Mouse (Mus musculus): Measurements from ENCODE around the gene Ccdc9. TPM values are rescaled to one million over a fixed set of nuclear protein-coding genes. Genes with fewer than 3 reads are reported as not detected.

Gene Ccdc9
- polyA plus RNA-seq, 1 experiment, result 52.2 TPM

DNA sequence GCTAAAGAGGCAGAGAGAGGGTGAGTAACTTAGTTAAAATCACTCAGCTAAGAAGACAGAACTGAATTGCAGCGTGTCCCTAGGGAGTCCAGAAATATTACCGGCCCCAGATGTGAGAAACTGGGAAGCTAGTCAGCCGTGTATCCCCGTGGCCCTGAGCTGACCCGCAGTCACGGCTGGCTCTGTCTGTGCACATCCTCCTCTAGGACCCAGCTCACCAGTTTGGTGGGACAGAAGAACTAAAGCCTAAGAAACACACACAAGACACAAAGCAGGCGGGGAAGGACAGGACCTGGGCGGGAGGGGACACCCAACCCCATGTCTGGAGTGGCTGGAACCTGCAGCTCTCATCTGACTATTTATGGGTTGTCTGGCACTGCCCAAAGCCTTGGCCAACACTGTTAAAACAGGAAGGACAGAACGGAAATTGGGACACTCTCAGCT is 47.0 kb downstream of the Ccdc9 start:
- no peaks in the 10 kb centered on the region for H3K79me3 ChIP-seq (ENCODE audit: low read depth)
- no peak overlapping the region for H3K4me3 ChIP-seq (ENCODE audit: insufficient read depth, poor library complexity, severe bottlenecking)
- TF ChIP-seq MAX (IDR thresholded peaks at IDR 0.05) (no peak), MYOG (IDR thresholded peaks at IDR 0.05; ENCODE audit: control insufficient read depth, extremely low read depth, insufficient read length) (no peak), CTCF (IDR thresholded peaks at IDR 0.05; ENCODE audit: control insufficient read depth, insufficient read depth, insufficient read length) (no peak), FOSL1 (IDR thresholded peaks at IDR 0.05; ENCODE audit: insufficient read depth, low read length, poor library complexity, severe bottlenecking) (no peak), MYOD1 (IDR thresholded peaks at IDR 0.05; ENCODE audit: control insufficient read depth, insufficient read length, low read depth) (no peak), USF1 (IDR thresholded peaks at IDR 0.05; ENCODE audit: low read depth) (no peak), CEBPB (IDR thresholded peaks at IDR 0.05; ENCODE audit: low read depth) (no peak)
- H3ac ChIP-seq (ENCODE audit: control insufficient read depth, insufficient read length, low read depth), result no peak overlapping the region
- H3K27me3 ChIP-seq (ENCODE audit: control insufficient read depth, insufficient read depth, insufficient read length), result peaks cover 3% of the 10 kb centered on the region
- no peaks in the 10 kb centered on the region for H3K79me2 ChIP-seq (ENCODE audit: control insufficient read depth, insufficient read depth)
- no peaks in the 10 kb centered on the region for H3K36me3 ChIP-seq (ENCODE audit: control insufficient read depth, insufficient read depth)

GRCm38 (mm10) chr7:16229869-16230268 is 56.7 kb downstream of the Ccdc9 start:
- TF ChIP-seq FOSL1 (IDR thresholded peaks at IDR 0.05; ENCODE audit: insufficient read depth, low read length, poor library complexity, severe bottlenecking) (no peak), MYOD1 (IDR thresholded peaks at IDR 0.05; ENCODE audit: control insufficient read depth, insufficient read length, low read depth) (no peak), CTCF (IDR thresholded peaks at IDR 0.05; ENCODE audit: control insufficient read depth, insufficient read depth, insufficient read length) (no peak), MYOG (IDR thresholded peaks at IDR 0.05; ENCODE audit: control insufficient read depth, extremely low read depth, insufficient read length) (no peak), USF1 (IDR thresholded peaks at IDR 0.05; ENCODE audit: low read depth) (no peak), CEBPB (IDR thresholded peaks at IDR 0.05; ENCODE audit: low read depth) (no peak), MAX (IDR thresholded peaks at IDR 0.05) (no peak)
- no peak overlapping the region for H3K4me3 ChIP-seq (ENCODE audit: insufficient read depth, poor library complexity, severe bottlenecking)
- H3K79me3 ChIP-seq (ENCODE audit: low read depth), result no peaks in the 10 kb centered on the region
- H3ac ChIP-seq (ENCODE audit: control insufficient read depth, insufficient read length, low read depth), result no peak overlapping the region
- no peaks in the 10 kb centered on the region for H3K27me3 ChIP-seq (ENCODE audit: control insufficient read depth, insufficient read depth, insufficient read length)
- H3K79me2 ChIP-seq (ENCODE audit: control insufficient read depth, insufficient read depth), result no peaks in the 10 kb centered on the region
- no peaks in the 10 kb centered on the region for H3K36me3 ChIP-seq (ENCODE audit: control insufficient read depth, insufficient read depth)

Other genes starting within 250 kb of the Ccdc9 start
- 4.3 TPM for gene Bicra, start 238.9 kb downstream of the Ccdc9 start, polyA plus RNA-seq (2012; fragmentation: generic; extraction: Trizol)
- gene Zfp541, start 225.0 kb downstream of the Ccdc9 start, polyA plus RNA-seq (2012; fragmentation: generic; extraction: Trizol), result not detected
- 138 TPM for gene Napa, start 188.3 kb downstream of the Ccdc9 start, polyA plus RNA-seq (2012; fragmentation: generic; extraction: Trizol)
- 13.1 TPM for gene Kptn, start 166.9 kb downstream of the Ccdc9 start, polyA plus RNA-seq (2012; fragmentation: generic; extraction: Trizol)
- 0.02 TPM for gene Slc8a2, start 157.0 kb downstream of the Ccdc9 start, polyA plus RNA-seq (2012; fragmentation: generic; extraction: Trizol)
- gene Meis3, start 111.7 kb downstream of the Ccdc9 start, polyA plus RNA-seq (2012; fragmentation: generic; extraction: Trizol), result 4.5 TPM
- 14.4 TPM for gene Dhx34, start 64.8 kb downstream of the Ccdc9 start, polyA plus RNA-seq (2012; fragmentation: generic; extraction: Trizol)
- not detected for gene C5ar2, start 42.6 kb downstream of the Ccdc9 start, polyA plus RNA-seq (2012; fragmentation: generic; extraction: Trizol)
- 0.02 TPM for gene C5ar1, start 27.3 kb downstream of the Ccdc9 start, polyA plus RNA-seq (2012; fragmentation: generic; extraction: Trizol)
- 11.7 TPM for gene Inafm1, start 13.2 kb downstream of the Ccdc9 start, polyA plus RNA-seq (2012; fragmentation: generic; extraction: Trizol)
- gene Bbc3, start 21.6 kb upstream of the Ccdc9 start, polyA plus RNA-seq (2012; fragmentation: generic; extraction: Trizol), result 6.6 TPM
- gene Sae1, start 101.0 kb upstream of the Ccdc9 start, polyA plus RNA-seq (2012; fragmentation: generic; extraction: Trizol), result 218 TPM
- gene Zc3h4, start 114.1 kb upstream of the Ccdc9 start, polyA plus RNA-seq (2012; fragmentation: generic; extraction: Trizol), result 29.8 TPM
- 81.7 TPM for gene Tmem160, start 166.0 kb upstream of the Ccdc9 start, polyA plus RNA-seq (2012; fragmentation: generic; extraction: Trizol)
- gene Npas1, start 190.9 kb upstream of the Ccdc9 start, polyA plus RNA-seq (2012; fragmentation: generic; extraction: Trizol), result 0.18 TPM